Mouse (Mus musculus): ENCODE results near the gene Sox5.

The Sox5 gene

GRCm38 (mm10) chr6:144711841-144712240 is 69.9 kb downstream of the Sox5 start:
- no peak for DNase-seq

GRCm38 (mm10) chr6:144710816-144711215 is 71.0 kb downstream of the Sox5 start:
- DNase-seq = no peak

- DNase-seq = no peak
Measured at GRCm38 (mm10) chr6:144709614-144710180, 72.1 kb downstream of the Sox5 start.

GRCm38 (mm10) chr6:144708410-144708809 is 73.4 kb downstream of the Sox5 start:
- no peak for DNase-seq

- no peak for DNase-seq
Measured at GRCm38 (mm10) chr6:144707976-144708375, 73.8 kb downstream of the Sox5 start.

- DNase-seq = no peak
Measured at GRCm38 (mm10) chr6:144704962-144705361, 76.8 kb downstream of the Sox5 start.

GRCm38 (mm10) chr6:144695660-144696059 is 86.1 kb downstream of the Sox5 start:
- DNase-seq = no peak

- DNase-seq = no peak
Measured at GRCm38 (mm10) chr6:144693211-144693899, 88.4 kb downstream of the Sox5 start.

- no peak for DNase-seq
Measured at GRCm38 (mm10) chr6:144691298-144692041, 90.3 kb downstream of the Sox5 start.

- no peak for DNase-seq
Measured at GRCm38 (mm10) chr6:144689076-144689475, 92.7 kb downstream of the Sox5 start.

- peak; percentile 36 to 42 for DNase-seq
Measured at GRCm38 (mm10) chr6:144687681-144688080, 94.1 kb downstream of the Sox5 start.

GRCm38 (mm10) chr6:144681045-144681789 is 100.6 kb downstream of the Sox5 start:
- DNase-seq = no peak

- DNase-seq = peak; percentile 40 to 46
Measured at GRCm38 (mm10) chr6:144677491-144678133, 104.2 kb downstream of the Sox5 start.

GRCm38 (mm10) chr6:144675111-144675510 is 106.7 kb downstream of the Sox5 start:
- no peak for DNase-seq

GRCm38 (mm10) chr6:144673906-144674305 is 107.9 kb downstream of the Sox5 start:
- no peak for DNase-seq

- DNase-seq = no peak
Measured at GRCm38 (mm10) chr6:144670433-144671167, 111.2 kb downstream of the Sox5 start.

GRCm38 (mm10) chr6:144666617-144667016 is 115.2 kb downstream of the Sox5 start:
- DNase-seq = no peak

- no peak for DNase-seq
Measured at GRCm38 (mm10) chr6:144664765-144665164, 117.0 kb downstream of the Sox5 start.

GRCm38 (mm10) chr6:144663516-144664074 is 118.2 kb downstream of the Sox5 start:
- DNase-seq = no peak

- no peak for DNase-seq
Measured at GRCm38 (mm10) chr6:144659115-144660108, 122.4 kb downstream of the Sox5 start.

Measured in spleen, adult 18-20 months (tissue).